Mouse (Mus musculus) liver, adult 2 months (tissue): ENCODE data around the gene Smg6.

Experiments used
- CTCF ChIP-seq: fragments of 200-500 bp; IDR thresholded peaks from 2 replicates; pipeline ENCODE4 v1.5.1; 2011; ENCODE audit warnings: low read depth, low read length, control low read depth
- POLR2A ChIP-seq: fragments of 200-500 bp; IDR thresholded peaks from 2 replicates; pipeline ENCODE4 v1.6.1; 2011; ENCODE audit warnings: low read length, control low read depth; ENCODE audit not compliant: insufficient read depth; ENCODE audit errors: extremely low read depth

GRCm38 (mm10) chr11:75140431-75140830, 214.8 kb downstream of the Smg6 start:
- TF ChIP-seq POLR2A: no peak
- no peak for TF ChIP-seq CTCF
